Mouse (Mus musculus) liver, embryonic 14.5 days (tissue): ENCODE results near the gene Zfp568.

Experiments
- CTCF ChIP-seq: IDR thresholded peaks from 2 replicates; pipeline ENCODE4 v1.5.1; 2016; ENCODE audit warnings: antibody characterized with exemption, low read depth, control low read depth
- EP300 ChIP-seq: IDR thresholded peaks from 2 replicates; pipeline ENCODE4 v1.6.1; 2016; ENCODE audit warnings: antibody characterized with exemption, low read depth

GRCm38 (mm10) chr7:29995134-29995533 lies 11.4 kb downstream of the Zfp568 start:
- TF ChIP-seq EP300 (no peak), CTCF (no peak)
